ENCODE assay signal across 8 mouse cellular contexts in genomic region chr2:59629829-59630228, GRCm38 (mm10). TPM values are rescaled to one million over a fixed set of nuclear protein-coding genes. Genes with fewer than 3 reads are reported as not detected.
A peak's percentile ranks its signal among the peaks of the same experiment; 100 is the strongest.
DNase-seq lines count a peak whose midpoint lies in the region; ATAC-seq lines count a peak whose summit lies in the region.

No protein-coding gene starts in this region.

- intact Hi-C loops in heart, postnatal 25 days (cut with DNase I), result loop anchor here (5.0 kb wide), 1 partner anchor 42 kb away; no protein-coding TSS in a partner anchor

- peak; percentile 36 for ATAC-seq in inflammation-experienced regulatory T-cells, adult 6 months

- peak; percentile 97 for DNase-seq in heart, adult 11 months
- DNase-seq in heart, postnatal 25 days (ENCODE audit: low spot score), result no peak
- DNase-seq in CD4-positive helper T cell, adult 2 months (ENCODE audit: low read depth, low spot score), result peak; percentile 47
- DNase-seq in adipocyte (ENCODE audit: low spot score), result peak; percentile 76
- DNase-seq in urinary bladder, postnatal 25 days (ENCODE audit: low spot score), result no peak
- no peak for DNase-seq in right cerebral cortex, adult 2 months (ENCODE audit: low spot score in 2 of 2)
- no peak for DNase-seq in left cerebral cortex, adult 9 months (ENCODE audit: low spot score in 2 of 2)

RNA-seq across cellular contexts. Expression of gene Tanc1, which starts 18.0 kb away (rescaled TPM):
- 10 to 100 TPM; 27.1 to 29.3 TPM for total RNA-seq in heart, postnatal 25 days (2021)
- 10 to 100 TPM in 1 of 3 experiments, 1 to 10 TPM in 2; 4.7 to 13.5 (median 9.6) TPM for polyA plus RNA-seq in inflammation-experienced regulatory T-cells, adult 6 months (2017; shearing (Covaris generic))

Comparison
In these comparisons a context has a peak if more than half of its experiments do, and no peak if none do; other contexts are left out.
1. DNase-seq: peak in heart, adult 11 months (single experiment), CD4-positive helper T cell, adult 2 months (single experiment) and adipocyte (single experiment); none in heart, postnatal 25 days (single experiment), urinary bladder, postnatal 25 days (single experiment), right cerebral cortex, adult 2 months (0 of 2) and left cerebral cortex, adult 9 months (0 of 2).